Mouse (Mus musculus) cerebellum, adult 9-11 months (tissue): ENCODE results near the gene Rbm47.

Source experiments
- DNase-seq: peaks from one replicate; pipeline ENCODE4 v3.0.0; 2022

Rbm47 gene

GRCm38 (mm10) chr5:66061667-66062045, 111.3 kb downstream of the Rbm47 start:
- DNase-seq: no peak

- no peak for DNase-seq
Measured at GRCm38 (mm10) chr5:66058844-66059243, 114.1 kb downstream of the Rbm47 start.

- no peak for DNase-seq
Measured at GRCm38 (mm10) chr5:66056680-66057079, 116.2 kb downstream of the Rbm47 start.

- no peak for DNase-seq
Measured at GRCm38 (mm10) chr5:66054394-66054793, 118.5 kb downstream of the Rbm47 start.

GRCm38 (mm10) chr5:66052777-66053548, 120.0 kb downstream of the Rbm47 start:
- no peak for DNase-seq

GRCm38 (mm10) chr5:66050841-66051240, 122.1 kb downstream of the Rbm47 start:
- no peak for DNase-seq

GRCm38 (mm10) chr5:66046356-66046755, 126.6 kb downstream of the Rbm47 start:
- DNase-seq: no peak

- no peak for DNase-seq
Measured at GRCm38 (mm10) chr5:66043897-66044296, 129.0 kb downstream of the Rbm47 start.

GRCm38 (mm10) chr5:66042651-66043340, 130.1 kb downstream of the Rbm47 start:
- no peak for DNase-seq

- DNase-seq: no peak
Measured at GRCm38 (mm10) chr5:66040744-66041279, 132.1 kb downstream of the Rbm47 start.

- DNase-seq: no peak
Measured at GRCm38 (mm10) chr5:66039813-66040212, 133.1 kb downstream of the Rbm47 start.

GRCm38 (mm10) chr5:66037066-66037465, 135.9 kb downstream of the Rbm47 start:
- no peak for DNase-seq

- no peak for DNase-seq
Measured at GRCm38 (mm10) chr5:66036440-66037054, 136.4 kb downstream of the Rbm47 start.

- DNase-seq: no peak
Measured at GRCm38 (mm10) chr5:66034375-66035195, 138.3 kb downstream of the Rbm47 start.

- DNase-seq: no peak
Measured at GRCm38 (mm10) chr5:66032826-66033225, 140.1 kb downstream of the Rbm47 start.

- no peak for DNase-seq
Measured at GRCm38 (mm10) chr5:66031699-66032098, 141.2 kb downstream of the Rbm47 start.

- no peak for DNase-seq
Measured at GRCm38 (mm10) chr5:66028232-66028631, 144.7 kb downstream of the Rbm47 start.

- DNase-seq: no peak
Measured at GRCm38 (mm10) chr5:66027206-66027605, 145.7 kb downstream of the Rbm47 start.

- no peak for DNase-seq
Measured at GRCm38 (mm10) chr5:66026796-66027195, 146.1 kb downstream of the Rbm47 start.

- no peak for DNase-seq
Measured at GRCm38 (mm10) chr5:66015449-66015961, 157.4 kb downstream of the Rbm47 start.

- DNase-seq: no peak
Measured at GRCm38 (mm10) chr5:66014437-66014836, 158.5 kb downstream of the Rbm47 start.

- no peak for DNase-seq
Measured at GRCm38 (mm10) chr5:66013999-66014398, 158.9 kb downstream of the Rbm47 start.
